Mouse (Mus musculus): ENCODE data around the gene Ass1. TPM values are rescaled to one million over a fixed set of nuclear protein-coding genes. Genes with fewer than 3 reads are reported as not detected.

Ass1 gene
- polyA plus RNA-seq, 1 experiment = 39.2 TPM

DNA sequence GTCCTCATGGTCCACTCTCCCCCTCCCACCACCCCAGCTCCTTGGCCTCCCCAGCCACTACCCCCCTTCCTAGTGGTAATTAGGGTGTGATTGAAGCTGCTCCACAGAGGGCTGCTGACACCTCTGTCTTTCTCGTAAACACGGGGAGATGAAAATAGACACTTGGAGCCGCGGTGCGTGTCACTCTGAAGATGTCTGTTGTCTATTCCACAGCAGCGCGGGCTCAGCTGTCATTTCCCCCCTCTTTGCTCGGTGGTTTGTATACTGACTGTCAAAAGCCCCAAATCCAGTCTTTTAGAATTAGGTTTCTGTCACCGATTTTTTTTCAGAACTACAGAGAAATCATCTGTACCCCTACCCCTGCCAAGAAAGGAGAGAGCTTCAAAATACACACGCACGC, 35.5 kb downstream of the Ass1 start:
- no peaks in the 10 kb centered on the region; the same call in 1 of the 2 replicates for H3K4me1 ChIP-seq (ENCODE audit: control insufficient read depth, insufficient read depth, low read length)
- no peak for TF ChIP-seq CTCF (IDR thresholded peaks at IDR 0.05; ENCODE audit: extremely low read depth, insufficient read depth, low read length)
- no peak for TF ChIP-seq POLR2A (IDR thresholded peaks at IDR 0.05; ENCODE audit: extremely low read depth, insufficient read depth, low read length)
- no peak overlapping the region for H3K27ac ChIP-seq (ENCODE audit: insufficient read depth, low read length)
- no peak overlapping the region for H3K4me3 ChIP-seq (ENCODE audit: insufficient read depth, low read length)

DNA sequence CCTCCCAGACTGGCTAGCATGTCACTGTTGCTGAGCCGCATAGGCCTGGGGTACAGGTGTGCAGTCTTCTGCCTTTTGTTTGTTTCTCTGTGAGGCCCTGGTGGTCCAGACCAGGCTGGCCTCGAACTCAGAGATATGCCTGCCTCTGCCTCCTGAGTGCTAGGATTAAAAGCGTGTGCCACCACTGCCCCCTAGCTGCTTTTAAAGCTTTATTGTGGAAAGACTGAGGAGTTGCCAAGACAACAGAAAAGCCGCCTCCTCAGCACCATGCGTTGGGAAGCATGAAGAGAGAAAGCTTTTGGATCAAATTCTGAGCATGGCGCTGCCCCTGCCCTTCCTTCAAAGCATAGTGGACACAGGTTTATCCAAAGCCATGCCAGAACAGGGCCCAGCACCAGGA, 38.8 kb downstream of the Ass1 start:
- TF ChIP-seq POLR2A (IDR thresholded peaks at IDR 0.05; ENCODE audit: extremely low read depth, insufficient read depth, low read length) (no peak), CTCF (IDR thresholded peaks at IDR 0.05; ENCODE audit: extremely low read depth, insufficient read depth, low read length) (no peak)
- no peaks in the 10 kb centered on the region; the same call in 1 of the 2 replicates for H3K4me1 ChIP-seq (ENCODE audit: control insufficient read depth, insufficient read depth, low read length)
- H3K27ac ChIP-seq (ENCODE audit: insufficient read depth, low read length) = no peak overlapping the region
- H3K4me3 ChIP-seq (ENCODE audit: insufficient read depth, low read length) = no peak overlapping the region

DNA sequence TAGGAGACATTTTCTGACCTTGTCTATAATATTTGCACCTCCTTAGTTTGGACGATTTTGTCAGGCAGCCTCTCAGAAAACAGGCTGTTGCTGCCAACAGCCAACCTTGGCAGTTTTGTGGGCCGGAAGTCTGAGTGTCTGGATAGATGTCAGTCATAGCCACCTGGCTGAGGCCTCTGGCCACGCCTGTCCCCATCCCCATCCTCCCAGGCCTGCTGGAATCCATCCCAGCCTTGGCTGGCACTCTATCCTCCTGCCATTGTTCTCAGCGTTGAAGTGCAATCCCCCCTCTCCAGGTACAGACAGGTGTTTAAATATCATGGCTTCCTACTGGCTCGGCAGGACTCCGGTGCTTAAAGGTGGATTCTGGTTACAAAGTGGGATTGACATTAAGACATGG, 41.3 kb downstream of the Ass1 start:
- Histone ChIP-seq H3K4me1 (ENCODE audit: control insufficient read depth, insufficient read depth, low read length) (no peaks in the 10 kb centered on the region), H3K4me3 (ENCODE audit: insufficient read depth, low read length) (no peak overlapping the region), H3K27ac (ENCODE audit: insufficient read depth, low read length) (no peak overlapping the region)
- TF ChIP-seq CTCF (IDR thresholded peaks at IDR 0.05; ENCODE audit: extremely low read depth, insufficient read depth, low read length) = no peak
- TF ChIP-seq POLR2A (IDR thresholded peaks at IDR 0.05; ENCODE audit: extremely low read depth, insufficient read depth, low read length) = no peak

DNA sequence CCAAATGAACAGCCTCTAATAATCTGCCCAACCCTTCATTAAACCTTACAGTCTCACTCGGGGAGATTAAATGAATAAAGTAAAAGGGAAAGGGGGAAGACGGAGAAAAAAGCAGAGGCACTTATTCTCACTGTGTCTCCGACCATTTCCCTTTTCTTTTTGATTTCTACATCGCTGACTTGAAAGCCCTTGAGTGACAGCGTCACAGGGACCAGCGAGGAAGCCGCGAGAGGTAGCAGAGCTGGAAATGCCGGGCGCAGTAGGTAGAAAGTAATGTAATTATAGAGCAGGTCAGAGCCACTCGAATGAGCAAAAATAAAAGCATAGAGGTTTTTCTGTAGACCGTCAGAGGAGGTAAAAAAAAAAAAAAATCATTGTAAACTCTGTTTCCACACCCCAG, 46.5 kb downstream of the Ass1 start:
- Histone ChIP-seq H3K4me3 (ENCODE audit: insufficient read depth, low read length) (no peak overlapping the region), H3K4me1 (ENCODE audit: control insufficient read depth, insufficient read depth, low read length) (no peaks in the 10 kb centered on the region), H3K27ac (ENCODE audit: insufficient read depth, low read length) (no peak overlapping the region)
- TF ChIP-seq POLR2A (IDR thresholded peaks at IDR 0.05; ENCODE audit: extremely low read depth, insufficient read depth, low read length) (no peak), CTCF (IDR thresholded peaks at IDR 0.05; ENCODE audit: extremely low read depth, insufficient read depth, low read length) (no peak)

DNA sequence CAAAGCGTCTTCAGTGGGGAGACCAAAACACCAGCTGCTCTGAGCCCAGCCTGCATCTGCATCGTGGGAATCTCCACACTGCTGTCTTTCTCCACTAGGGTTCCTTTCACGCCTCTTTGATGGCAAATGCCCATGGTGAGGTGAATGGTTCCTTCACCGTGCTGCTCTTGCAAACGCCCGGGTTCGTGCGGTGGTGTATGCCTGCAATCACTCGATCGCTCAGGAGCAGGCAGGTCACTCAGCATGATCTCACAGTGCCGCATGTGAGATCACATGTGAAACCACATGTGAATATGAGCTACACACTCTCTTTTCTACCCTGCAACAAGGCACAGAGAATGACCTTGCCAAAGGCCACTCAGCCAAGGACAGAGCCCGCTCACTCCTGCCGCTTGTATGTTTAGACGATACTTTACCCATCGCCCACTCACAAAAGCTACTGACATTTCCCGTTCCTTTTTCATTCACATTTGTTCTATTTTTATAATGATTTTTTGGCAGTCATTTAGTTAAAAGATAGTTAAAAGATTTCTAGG, 51.9 kb downstream of the Ass1 start:
- TF ChIP-seq CTCF (IDR thresholded peaks at IDR 0.05; ENCODE audit: extremely low read depth, insufficient read depth, low read length) (no peak), POLR2A (IDR thresholded peaks at IDR 0.05; ENCODE audit: extremely low read depth, insufficient read depth, low read length) (no peak)
- no peak overlapping the region for H3K4me3 ChIP-seq (ENCODE audit: insufficient read depth, low read length)
- H3K4me1 ChIP-seq (ENCODE audit: control insufficient read depth, insufficient read depth, low read length) = no peaks in the 10 kb centered on the region
- H3K27ac ChIP-seq (ENCODE audit: insufficient read depth, low read length) = no peak overlapping the region

DNA sequence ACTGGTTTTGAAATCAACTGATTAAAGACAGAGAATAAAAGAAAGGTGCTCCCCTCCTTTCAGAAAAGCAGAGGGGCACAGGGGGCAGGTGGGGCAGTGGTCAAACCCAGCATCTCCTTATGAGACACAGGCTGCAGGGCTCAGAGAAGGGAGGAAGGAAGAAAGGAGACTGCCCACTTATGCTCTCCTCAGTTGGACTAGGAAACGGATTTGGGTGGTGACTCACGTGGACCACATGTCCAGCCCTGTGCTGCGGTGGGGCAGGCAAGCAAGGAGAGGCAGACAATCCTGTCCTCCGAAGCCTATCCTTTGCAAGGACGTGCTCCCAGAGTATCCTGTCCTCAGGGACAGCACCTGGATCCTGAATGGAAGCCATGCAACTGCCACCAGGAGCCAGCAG, 54.6 kb downstream of the Ass1 start:
- Histone ChIP-seq H3K4me3 (ENCODE audit: insufficient read depth, low read length) (no peak overlapping the region), H3K27ac (ENCODE audit: insufficient read depth, low read length) (no peak overlapping the region), H3K4me1 (ENCODE audit: control insufficient read depth, insufficient read depth, low read length) (no peaks in the 10 kb centered on the region)
- no peak for TF ChIP-seq CTCF (IDR thresholded peaks at IDR 0.05; ENCODE audit: extremely low read depth, insufficient read depth, low read length)
- no peak for TF ChIP-seq POLR2A (IDR thresholded peaks at IDR 0.05; ENCODE audit: extremely low read depth, insufficient read depth, low read length)

DNA sequence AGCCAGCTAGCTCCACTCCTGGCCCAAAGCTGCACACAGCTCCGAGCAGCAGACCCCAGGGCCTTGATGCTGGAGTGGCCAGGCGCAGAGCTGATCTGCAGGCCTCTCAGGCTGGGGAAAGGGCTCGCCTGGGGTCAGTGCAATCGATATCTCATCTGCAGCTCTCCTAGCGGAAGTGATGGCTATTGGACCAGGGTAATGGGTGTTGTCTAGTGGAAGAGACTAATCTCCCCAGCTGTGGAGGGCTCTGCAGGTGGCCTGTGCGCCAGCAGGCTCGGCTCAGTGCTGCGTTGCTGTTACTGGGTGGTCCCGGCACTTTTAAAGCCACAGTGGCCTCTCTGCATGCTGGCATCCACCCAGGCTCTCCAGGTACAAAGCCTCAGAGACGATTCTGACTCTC, 55.8 kb downstream of the Ass1 start:
- H3K4me3 ChIP-seq (ENCODE audit: insufficient read depth, low read length) = no peak overlapping the region
- H3K4me1 ChIP-seq (ENCODE audit: control insufficient read depth, insufficient read depth, low read length) = no peaks in the 10 kb centered on the region
- no peak overlapping the region for H3K27ac ChIP-seq (ENCODE audit: insufficient read depth, low read length)
- TF ChIP-seq CTCF (IDR thresholded peaks at IDR 0.05; ENCODE audit: extremely low read depth, insufficient read depth, low read length) (no peak), POLR2A (IDR thresholded peaks at IDR 0.05; ENCODE audit: extremely low read depth, insufficient read depth, low read length) (no peak)

DNA sequence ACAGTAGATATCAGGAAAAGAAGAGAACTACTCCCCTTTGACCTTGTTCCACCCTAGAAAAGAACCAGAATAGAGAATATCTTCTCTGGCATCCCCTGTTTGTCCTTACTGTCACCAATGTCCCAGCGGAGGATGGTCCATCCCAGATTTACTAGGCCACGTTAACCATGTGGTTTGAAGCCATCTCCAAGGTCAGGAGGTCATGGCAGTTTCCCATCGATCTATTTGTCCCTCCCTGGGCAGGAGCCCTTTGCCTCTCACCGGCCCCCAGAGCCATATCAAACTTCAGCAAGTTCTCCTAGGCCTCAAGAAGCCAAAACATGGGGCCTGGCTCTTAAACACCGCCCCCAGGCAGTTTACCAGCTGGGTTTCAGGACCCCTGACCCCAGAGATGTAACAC, 60.2 kb downstream of the Ass1 start:
- Histone ChIP-seq H3K4me1 (ENCODE audit: control insufficient read depth, insufficient read depth, low read length) (no peaks in the 10 kb centered on the region), H3K27ac (ENCODE audit: insufficient read depth, low read length) (no peak overlapping the region), H3K4me3 (ENCODE audit: insufficient read depth, low read length) (no peak overlapping the region)
- no peak for TF ChIP-seq POLR2A (IDR thresholded peaks at IDR 0.05; ENCODE audit: extremely low read depth, insufficient read depth, low read length)
- no peak for TF ChIP-seq CTCF (IDR thresholded peaks at IDR 0.05; ENCODE audit: extremely low read depth, insufficient read depth, low read length)

DNA sequence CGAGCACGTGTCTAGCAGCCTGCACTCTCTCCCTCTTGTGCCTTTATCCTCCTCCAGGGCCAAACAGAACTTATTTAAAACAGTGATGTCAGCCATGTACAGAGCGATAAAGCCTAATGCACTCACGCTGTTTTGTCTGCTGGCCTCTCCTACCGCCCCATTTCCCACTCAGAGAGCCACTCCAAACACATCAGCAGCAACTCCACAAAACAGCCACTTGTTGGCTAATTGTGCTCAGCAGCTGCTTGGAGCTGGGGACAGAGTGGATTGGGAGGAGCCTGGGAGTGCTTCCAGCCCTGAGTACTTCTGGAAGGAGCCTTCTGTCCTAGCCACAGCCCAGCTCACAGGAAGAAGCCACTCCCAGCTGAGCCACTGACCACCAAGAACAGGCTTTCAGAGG, 67.0 kb downstream of the Ass1 start:
- H3K27ac ChIP-seq (ENCODE audit: insufficient read depth, low read length) = no peak overlapping the region
- TF ChIP-seq CTCF (IDR thresholded peaks at IDR 0.05; ENCODE audit: extremely low read depth, insufficient read depth, low read length) (no peak), POLR2A (IDR thresholded peaks at IDR 0.05; ENCODE audit: extremely low read depth, insufficient read depth, low read length) (no peak)
- no peak overlapping the region for H3K4me3 ChIP-seq (ENCODE audit: insufficient read depth, low read length)
- H3K4me1 ChIP-seq (ENCODE audit: control insufficient read depth, insufficient read depth, low read length) = no peaks in the 10 kb centered on the region

DNA sequence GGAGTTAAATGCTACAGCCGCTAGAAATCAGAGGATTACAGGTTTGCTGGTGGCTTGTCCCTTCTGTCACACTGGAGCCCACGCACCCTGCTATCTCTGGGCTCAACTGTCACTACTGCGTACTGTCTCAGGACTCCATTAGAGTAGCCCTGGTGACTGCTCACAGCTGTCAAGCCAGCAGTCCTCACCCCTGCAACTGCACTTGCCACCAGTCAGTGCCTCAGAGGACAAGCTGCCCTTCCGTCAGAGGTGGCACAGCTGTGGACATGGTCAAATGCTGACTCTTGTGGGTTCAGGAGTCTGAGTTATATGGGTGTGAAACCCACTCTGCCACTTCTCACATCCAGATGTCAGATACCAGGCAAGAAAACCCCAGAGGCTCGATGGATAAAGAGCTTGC, 68.7 kb downstream of the Ass1 start:
- no peak overlapping the region for H3K4me3 ChIP-seq (ENCODE audit: insufficient read depth, low read length)
- H3K27ac ChIP-seq (ENCODE audit: insufficient read depth, low read length) = no peak overlapping the region
- TF ChIP-seq CTCF (IDR thresholded peaks at IDR 0.05; ENCODE audit: extremely low read depth, insufficient read depth, low read length) (no peak), POLR2A (IDR thresholded peaks at IDR 0.05; ENCODE audit: extremely low read depth, insufficient read depth, low read length) (no peak)
- no peaks in the 10 kb centered on the region for H3K4me1 ChIP-seq (ENCODE audit: control insufficient read depth, insufficient read depth, low read length)

Data from cortical plate, adult 2 months (tissue).